Mouse (Mus musculus): ENCODE measurements around the gene Atp8b2.

- TF ChIP-seq CTCF (IDR thresholded peaks at IDR 0.05; ENCODE audit: borderline replicate concordance, extremely low read depth, insufficient read depth, insufficient read length), result no peak
- no peak for TF ChIP-seq POLR2A (IDR thresholded peaks at IDR 0.05; ENCODE audit: borderline replicate concordance, extremely low read depth, insufficient read depth, insufficient read length, poor library complexity, severe bottlenecking)
Observed at GRCm38 (mm10) chr3:89916622-89917021, 46.7 kb downstream of the Atp8b2 start.
